Mouse (Mus musculus) retina, postnatal 1 day (tissue): ENCODE measurements at regions not wholly inside any gene's neighbourhood (a gene's known extent, or its start where the extent isn't known, plus 50 kb on each side); places are given as distances from the start of the nearest gene placed in this dataset.

Experiments used
- DNase-seq: peaks from one replicate; pipeline ENCODE4 v3.0.0-alpha.2; 2012

GRCm38 (mm10) chr10:66807261-66807968 is 288.5 kb upstream of the Jmjd1c start:
- peak; percentile 69 for DNase-seq

- DNase-seq = no peak
These were observed 283.2 kb upstream of the Jmjd1c start for GRCm38 (mm10) chr10:66812515-66813260.

GRCm38 (mm10) chr10:66813850-66814564 is 281.9 kb upstream of the Jmjd1c start:
- peak; percentile 15 for DNase-seq

- peak; percentile 89 for DNase-seq
These were observed 281.2 kb upstream of the Jmjd1c start for GRCm38 (mm10) chr10:66814565-66815201.

GRCm38 (mm10) chr10:66815951-66816350 is 280.0 kb upstream of the Jmjd1c start:
- no peak for DNase-seq

GRCm38 (mm10) chr10:66816776-66817175 is 279.1 kb upstream of the Jmjd1c start:
- DNase-seq = no peak

- DNase-seq = no peak
These were observed 278.0 kb upstream of the Jmjd1c start for GRCm38 (mm10) chr10:66817876-66818275.

- no peak for DNase-seq
These were observed 276.4 kb upstream of the Jmjd1c start for GRCm38 (mm10) chr10:66819517-66819916.

- no peak for DNase-seq
These were observed 270.2 kb upstream of the Jmjd1c start for GRCm38 (mm10) chr10:66825737-66826136.

GRCm38 (mm10) chr10:66826327-66826726 is 269.6 kb upstream of the Jmjd1c start:
- DNase-seq = no peak

- no peak for DNase-seq
These were observed 261.0 kb upstream of the Jmjd1c start for GRCm38 (mm10) chr10:66834974-66835373.

- DNase-seq = no peak
These were observed 256.9 kb upstream of the Jmjd1c start for GRCm38 (mm10) chr10:66839058-66839457.

- DNase-seq = no peak
These were observed 252.7 kb upstream of the Jmjd1c start for GRCm38 (mm10) chr10:66843258-66843657.

- no peak for DNase-seq
These were observed 247.1 kb upstream of the Jmjd1c start for GRCm38 (mm10) chr10:66848778-66849177.

GRCm38 (mm10) chr10:66849681-66850080 is 246.2 kb upstream of the Jmjd1c start:
- DNase-seq = no peak

- no peak for DNase-seq
These were observed 244.9 kb upstream of the Jmjd1c start for GRCm38 (mm10) chr10:66850972-66851478.

- no peak for DNase-seq
These were observed 244.1 kb upstream of the Jmjd1c start for GRCm38 (mm10) chr10:66851841-66852240.

GRCm38 (mm10) chr10:66852708-66853107 is 243.2 kb upstream of the Jmjd1c start:
- DNase-seq = no peak

GRCm38 (mm10) chr10:66853258-66853657 is 242.7 kb upstream of the Jmjd1c start:
- peak; percentile 86 for DNase-seq

GRCm38 (mm10) chr10:66854895-66855294 is 241.0 kb upstream of the Jmjd1c start:
- no peak for DNase-seq

- DNase-seq = no peak
These were observed 238.6 kb upstream of the Jmjd1c start for GRCm38 (mm10) chr10:66857330-66857729.

- no peak for DNase-seq
These were observed 234.5 kb upstream of the Jmjd1c start for GRCm38 (mm10) chr10:66861421-66861820.
